Mouse (Mus musculus) kidney, adult 2 months (tissue): ENCODE measurements at regions not wholly inside any gene's neighbourhood (a gene's known extent, or its start where the extent isn't known, plus 50 kb on each side); places are given as distances from the start of the nearest gene placed in this dataset.

ENCODE experiments used
- CTCF ChIP-seq: fragments of 200-500 bp; conservative IDR thresholded peaks from 2 replicates; pipeline ENCODE4 v1.5.1; 2011; ENCODE audit warnings: low read depth, mild to moderate bottlenecking, control low read depth, low read length, moderate library complexity, mixed read lengths; ENCODE audit not compliant: insufficient read depth, insufficient read length
- POLR2A ChIP-seq: fragments of 200-500 bp; IDR thresholded peaks from one replicate; pipeline ENCODE4 v1.6.1; 2011; ENCODE audit warnings: low read depth, low read length, control low read depth

- TF ChIP-seq CTCF (no peak), POLR2A (no peak)
Measured at GRCm38 (mm10) chr6:100971462-100971955, 138.1 kb downstream of the Ppp4r2 start.
